Mouse (Mus musculus): ENCODE measurements around the gene Ovol2. TPM values are rescaled to one million over a fixed set of nuclear protein-coding genes. Genes with fewer than 3 reads are reported as not detected.

Ovol2 gene
- total and polyA plus RNA-seq, 3 experiments, result 0.05 TPM; not detected in 2

- Histone ChIP-seq H3K36me3 (replicated peaks) (peaks cover 47% of the 10 kb centered on the region), H3K4me3 (ENCODE audit: low read depth, low read length) (peak overlapping the region; percentile 92), H3K27me3 (ENCODE audit: insufficient read depth, low read length) (no peaks in the 10 kb centered on the region), H3K9me3 (replicated peaks) (no peaks in the 10 kb centered on the region), H3K4me1 (ENCODE audit: insufficient read depth, low read depth, low read length) (peaks cover 54% of the 10 kb centered on the region)
- no peak for DNase-seq (ENCODE audit: low spot score)
- no peak for TF ChIP-seq TAL1 (conservative IDR thresholded peaks at IDR 0.05; ENCODE audit: low read depth, low read length)
- no peak for TF ChIP-seq CTCF (IDR thresholded peaks at IDR 0.05; ENCODE audit: low read depth, low read length)
- TF ChIP-seq GATA2 (IDR thresholded peaks at IDR 0.05; ENCODE audit: borderline replicate concordance, low read depth, low read length), result no peak
- no peak for TF ChIP-seq POLR2AphosphoS5 (IDR thresholded peaks at IDR 0.05; ENCODE audit: insufficient replicate concordance, low read depth, low read length)
- no peak for TF ChIP-seq GATA1 (IDR thresholded peaks at IDR 0.05; ENCODE audit: borderline replicate concordance, low read length)
- no peak; the same call in 1 of the 2 replicates for ATAC-seq (ENCODE audit: extremely low read depth, insufficient number of reproducible peaks, low FRiP score, poor library complexity, severe bottlenecking)
Measured at GRCm38 (mm10) chr2:144267731-144268015, 64.3 kb downstream of the Ovol2 start.

GRCm38 (mm10) chr2:144267004-144267730 lies 64.8 kb downstream of the Ovol2 start:
- Histone ChIP-seq H3K27me3 (ENCODE audit: insufficient read depth, low read length) (no peaks in the 10 kb centered on the region), H3K36me3 (replicated peaks) (peaks cover 50% of the 10 kb centered on the region), H3K9me3 (replicated peaks) (no peaks in the 10 kb centered on the region), H3K4me3 (ENCODE audit: low read depth, low read length) (peak overlapping the region; percentile 92), H3K4me1 (ENCODE audit: insufficient read depth, low read depth, low read length) (peaks cover 56% of the 10 kb centered on the region)
- no peak for TF ChIP-seq CTCF (IDR thresholded peaks at IDR 0.05; ENCODE audit: low read depth, low read length)
- TF ChIP-seq GATA2 (IDR thresholded peaks at IDR 0.05; ENCODE audit: borderline replicate concordance, low read depth, low read length), result no peak
- TF ChIP-seq TAL1 (conservative IDR thresholded peaks at IDR 0.05; ENCODE audit: low read depth, low read length), result no peak
- no peak for TF ChIP-seq GATA1 (IDR thresholded peaks at IDR 0.05; ENCODE audit: borderline replicate concordance, low read length)
- TF ChIP-seq POLR2AphosphoS5 (IDR thresholded peaks at IDR 0.05; ENCODE audit: insufficient replicate concordance, low read depth, low read length), result no peak
- DNase-seq (ENCODE audit: low spot score) (no peak), ATAC-seq (ENCODE audit: extremely low read depth, insufficient number of reproducible peaks, low FRiP score, poor library complexity, severe bottlenecking) (no peak)

GRCm38 (mm10) chr2:144265916-144266683 lies 65.8 kb downstream of the Ovol2 start:
- DNase-seq (ENCODE audit: low spot score) (no peak), ATAC-seq (ENCODE audit: extremely low read depth, insufficient number of reproducible peaks, low FRiP score, poor library complexity, severe bottlenecking) (no peak)
- Histone ChIP-seq H3K27me3 (ENCODE audit: insufficient read depth, low read length) (no peaks in the 10 kb centered on the region), H3K36me3 (replicated peaks) (peaks cover 57% of the 10 kb centered on the region), H3K4me3 (ENCODE audit: low read depth, low read length) (peak overlapping the region; percentile 66), H3K4me1 (ENCODE audit: insufficient read depth, low read depth, low read length) (peaks cover 61% of the 10 kb centered on the region), H3K9me3 (replicated peaks) (no peaks in the 10 kb centered on the region)
- no peak for TF ChIP-seq TAL1 (conservative IDR thresholded peaks at IDR 0.05; ENCODE audit: low read depth, low read length)

- peaks cover 67% of the 10 kb centered on the region for H3K36me3 ChIP-seq (replicated peaks)
- ATAC-seq (ENCODE audit: extremely low read depth, insufficient number of reproducible peaks, low FRiP score, poor library complexity, severe bottlenecking) (no peak), DNase-seq (ENCODE audit: low spot score) (no peak)
- peaks cover 62% of the 10 kb centered on the region for H3K4me1 ChIP-seq (ENCODE audit: insufficient read depth, low read depth, low read length)
- no peak overlapping the region; the same call in 1 of the 2 replicates for H3K4me3 ChIP-seq (ENCODE audit: low read depth, low read length)
- no peaks in the 10 kb centered on the region for H3K9me3 ChIP-seq (replicated peaks)
- TF ChIP-seq GATA2 (IDR thresholded peaks at IDR 0.05; ENCODE audit: borderline replicate concordance, low read depth, low read length) (no peak), POLR2AphosphoS5 (IDR thresholded peaks at IDR 0.05; ENCODE audit: insufficient replicate concordance, low read depth, low read length) (no peak), TAL1 (conservative IDR thresholded peaks at IDR 0.05; ENCODE audit: low read depth, low read length) (no peak), CTCF (IDR thresholded peaks at IDR 0.05; ENCODE audit: low read depth, low read length) (no peak), GATA1 (IDR thresholded peaks at IDR 0.05; ENCODE audit: borderline replicate concordance, low read length) (no peak)
- no peaks in the 10 kb centered on the region for H3K27me3 ChIP-seq (ENCODE audit: insufficient read depth, low read length)
Measured at GRCm38 (mm10) chr2:144265120-144265488, 66.8 kb downstream of the Ovol2 start.

GRCm38 (mm10) chr2:144264398-144265119 lies 67.4 kb downstream of the Ovol2 start:
- Histone ChIP-seq H3K4me3 (ENCODE audit: low read depth, low read length) (no peak overlapping the region; the same call in 1 of the 2 replicates), H3K9me3 (replicated peaks) (no peaks in the 10 kb centered on the region), H3K4me1 (ENCODE audit: insufficient read depth, low read depth, low read length) (peaks cover 62% of the 10 kb centered on the region), H3K36me3 (replicated peaks) (peaks cover 72% of the 10 kb centered on the region), H3K27me3 (ENCODE audit: insufficient read depth, low read length) (no peaks in the 10 kb centered on the region)
- ATAC-seq (ENCODE audit: extremely low read depth, insufficient number of reproducible peaks, low FRiP score, poor library complexity, severe bottlenecking) (no peak), DNase-seq (ENCODE audit: low spot score) (no peak)
- no peak for TF ChIP-seq CTCF (IDR thresholded peaks at IDR 0.05; ENCODE audit: low read depth, low read length)
- TF ChIP-seq GATA1 (IDR thresholded peaks at IDR 0.05; ENCODE audit: borderline replicate concordance, low read length), result no peak
- no peak for TF ChIP-seq GATA2 (IDR thresholded peaks at IDR 0.05; ENCODE audit: borderline replicate concordance, low read depth, low read length)
- TF ChIP-seq POLR2AphosphoS5 (IDR thresholded peaks at IDR 0.05; ENCODE audit: insufficient replicate concordance, low read depth, low read length), result no peak
- no peak for TF ChIP-seq TAL1 (conservative IDR thresholded peaks at IDR 0.05; ENCODE audit: low read depth, low read length)

GRCm38 (mm10) chr2:144262837-144263236 lies 69.1 kb downstream of the Ovol2 start:
- Histone ChIP-seq H3K27me3 (ENCODE audit: insufficient read depth, low read length) (no peaks in the 10 kb centered on the region), H3K4me3 (ENCODE audit: low read depth, low read length) (no peak overlapping the region), H3K36me3 (replicated peaks) (peaks cover 89% of the 10 kb centered on the region), H3K4me1 (ENCODE audit: insufficient read depth, low read depth, low read length) (peaks cover 63% of the 10 kb centered on the region), H3K9me3 (replicated peaks) (no peaks in the 10 kb centered on the region)
- no peak for ATAC-seq (ENCODE audit: extremely low read depth, insufficient number of reproducible peaks, low FRiP score, poor library complexity, severe bottlenecking)
- TF ChIP-seq GATA2 (IDR thresholded peaks at IDR 0.05; ENCODE audit: borderline replicate concordance, low read depth, low read length) (no peak), GATA1 (IDR thresholded peaks at IDR 0.05; ENCODE audit: borderline replicate concordance, low read length) (no peak), CTCF (IDR thresholded peaks at IDR 0.05; ENCODE audit: low read depth, low read length) (no peak)
- no peak for DNase-seq (ENCODE audit: low spot score)

Other genes starting within 250 kb of the Ovol2 start
- gene Mgme1, start 61.5 kb downstream of the Ovol2 start, total RNA-seq (2014; fragmentation: Nextera tagmentation), result 18.2 and 19.3 TPM in 2 replicates
- 17.1 and 18.5 TPM in 2 replicates for gene Mgme1, start 61.5 kb downstream of the Ovol2 start, total RNA-seq (2017)
- 1.5 and 1.8 TPM in 2 replicates for gene Mgme1, start 61.5 kb downstream of the Ovol2 start, polyA plus RNA-seq (2012)
- 179 and 201 TPM in 2 replicates for gene Snx5, start 61.2 kb downstream of the Ovol2 start, total RNA-seq (2014; fragmentation: Nextera tagmentation)
- gene Snx5, start 61.2 kb downstream of the Ovol2 start, total RNA-seq (2017), result 185 and 197 TPM in 2 replicates
- gene Snx5, start 61.2 kb downstream of the Ovol2 start, polyA plus RNA-seq (2012), result 21.4 and 25.5 TPM in 2 replicates
- gene Kat14, start 36.8 kb upstream of the Ovol2 start, total RNA-seq (2014; fragmentation: Nextera tagmentation), result 50.2 and 80.4 TPM in 2 replicates
- gene Kat14, start 36.8 kb upstream of the Ovol2 start, total RNA-seq (2017), result 20.7 and 24.5 TPM in 2 replicates
- 14.3 and 26.3 TPM in 2 replicates for gene Kat14, start 36.8 kb upstream of the Ovol2 start, polyA plus RNA-seq (2012)
- 3.6 TPM in 1 of 2 replicates, not detected in the other for gene Pet117, start 36.9 kb upstream of the Ovol2 start, total RNA-seq (2014; fragmentation: Nextera tagmentation)
- not detected in 2 replicates for gene Pet117, start 36.9 kb upstream of the Ovol2 start, total RNA-seq (2017)
- gene Pet117, start 36.9 kb upstream of the Ovol2 start, polyA plus RNA-seq (2012), result 5.7 and 25.9 TPM in 2 replicates
- gene Dzank1, start 195.3 kb upstream of the Ovol2 start, total RNA-seq (2014; fragmentation: Nextera tagmentation), result 0.53 TPM in 1 of 2 replicates, not detected in the other
- 0.22 and 0.23 TPM in 2 replicates for gene Dzank1, start 195.3 kb upstream of the Ovol2 start, total RNA-seq (2017)
- 0.01 and 0.02 TPM in 2 replicates for gene Dzank1, start 195.3 kb upstream of the Ovol2 start, polyA plus RNA-seq (2012)
- gene Polr3f, start 195.6 kb upstream of the Ovol2 start, total RNA-seq (2014; fragmentation: Nextera tagmentation), result 23.7 and 32.4 TPM in 2 replicates
- 37.8 and 40.9 TPM in 2 replicates for gene Polr3f, start 195.6 kb upstream of the Ovol2 start, total RNA-seq (2017)
- gene Polr3f, start 195.6 kb upstream of the Ovol2 start, polyA plus RNA-seq (2012), result 19.6 and 32.5 TPM in 2 replicates
- gene Rbbp9, start 218.7 kb upstream of the Ovol2 start, total RNA-seq (2014; fragmentation: Nextera tagmentation), result 16.2 and 16.3 TPM in 2 replicates
- gene Rbbp9, start 218.7 kb upstream of the Ovol2 start, total RNA-seq (2017), result 5.1 and 6.7 TPM in 2 replicates
- gene Rbbp9, start 218.7 kb upstream of the Ovol2 start, polyA plus RNA-seq (2012), result 1.6 TPM in 2 replicates
- 64.5 and 81.7 TPM in 2 replicates for gene Sec23b, start 224.1 kb upstream of the Ovol2 start, total RNA-seq (2014; fragmentation: Nextera tagmentation)
- gene Sec23b, start 224.1 kb upstream of the Ovol2 start, total RNA-seq (2017), result 90.7 and 99.8 TPM in 2 replicates
- 6.7 and 9.1 TPM in 2 replicates for gene Sec23b, start 224.1 kb upstream of the Ovol2 start, polyA plus RNA-seq (2012)